ENCODE assay signal across 26 mouse cellular contexts in the genomic region with DNA sequence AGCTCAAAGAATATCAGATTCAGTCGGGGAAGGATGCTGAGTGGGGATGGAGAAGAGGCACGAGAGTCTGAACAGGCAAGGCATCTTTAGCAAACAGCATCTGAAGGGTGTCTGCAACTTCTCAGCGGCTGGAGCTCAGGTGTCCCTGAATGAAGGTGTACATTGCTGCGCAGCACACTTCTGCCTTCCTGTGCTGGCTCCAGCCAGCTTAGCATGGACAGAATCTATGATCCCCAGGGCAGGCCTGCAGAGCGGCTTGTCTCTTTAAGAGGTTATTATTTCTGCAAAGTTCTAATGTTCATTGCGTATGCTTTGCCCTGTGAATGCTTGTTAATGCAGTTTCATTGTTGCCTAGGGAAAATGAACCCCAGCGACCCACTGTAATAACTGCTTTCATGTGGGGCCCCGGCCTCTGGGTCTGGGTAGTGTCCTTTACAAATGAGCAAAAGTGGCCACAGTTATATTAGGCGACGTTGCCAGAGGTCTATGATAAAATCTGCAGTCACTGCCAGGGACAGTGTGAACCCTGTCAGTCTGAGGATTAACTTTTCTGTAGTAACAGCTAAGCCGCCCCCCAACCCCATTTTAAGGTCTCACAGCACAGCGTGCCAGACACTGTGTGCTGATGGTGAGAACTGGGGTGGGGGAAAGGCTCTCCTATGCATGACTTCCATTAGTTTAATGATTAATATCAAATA.
DNase-seq lines count a peak whose midpoint lies in the region; ATAC-seq and TF ChIP-seq lines count a peak whose summit lies in the region.
"Had no signal": no experiment of that assay in that cellular context is flagged by ENCODE, and none has a peak within 500 bp of the region (broad histone marks: within the 10 kb centered on the region; RNA-seq: fewer than 3 reads in every experiment).

No protein-coding gene starts in this region.

- in situ Hi-C loops in Patski (cut with MboI; ENCODE audit: low pct_unique_long_range_greater_than_20kb): no loop called here

- no peaks in the 10 kb centered on the region for H3K9me3 ChIP-seq in heart, embryonic 10.5 days
- no peaks in the 10 kb centered on the region for H3K9me3 ChIP-seq in heart, embryonic 11.5 days (replicated peaks; ENCODE audit: control insufficient read depth, low read length)
- H3K9me3 ChIP-seq in limb, embryonic 11.5 days (ENCODE audit: control insufficient read depth, low read length): no peaks in the 10 kb centered on the region
- H3K9me3 ChIP-seq in limb, embryonic 10.5 days (replicated peaks): no peaks in the 10 kb centered on the region
- H3K9me3 ChIP-seq: embryonic facial prominence, embryonic 15.5 days; forebrain, embryonic 12.5 days; hindbrain, embryonic 12.5 days; liver, embryonic 12.5 days; megakaryocyte, embryonic 14.5 days had no signal

- no peak for ATAC-seq in heart, embryonic 11.5 days (replicated peaks; ENCODE audit: insufficient number of reproducible peaks, low FRiP score, low TSS enrichment)
- peak; percentile 73; the same call in 1 of the 2 replicates for ATAC-seq in limb, embryonic 11.5 days (ENCODE audit: insufficient number of reproducible peaks, low FRiP score, low TSS enrichment, low read depth)
- ATAC-seq in Patski: peak; percentile 17
- ATAC-seq: hindbrain, postnatal 0 days; intestine, postnatal 0 days; liver, embryonic 12.5 days; liver, postnatal 0 days had no signal

- TF ChIP-seq CTCF in Patski (IDR thresholded peaks at IDR 0.05): no peak

- 64% methylated on average over 12 of the region's 12 CpGs for WGBS in heart, embryonic 10.5 days
- WGBS in heart, embryonic 11.5 days (ENCODE audit: insufficient replicate concordance): 67% methylated on average over 12 of the region's 12 CpGs
- WGBS in limb, embryonic 11.5 days: 58% methylated on average over 12 of the region's 12 CpGs
- WGBS in limb, embryonic 10.5 days: 81% methylated on average over 12 of the region's 12 CpGs

- CTCF ChIA-PET in Patski (lab: Charles Lee): interaction anchor here (1.1 to 1.6 kb wide), 2 partner anchors 72 to 77 kb away, joined by 3 to 4 read pairs; no protein-coding TSS in a partner anchor

- peak overlapping the region; percentile 16; the same call in 1 of the 2 replicates for H3K27ac ChIP-seq in heart, embryonic 10.5 days
- H3K27ac ChIP-seq in heart, embryonic 11.5 days (ENCODE audit: low read depth, low read length): no peak overlapping the region
- H3K27ac ChIP-seq in limb, embryonic 11.5 days (replicated peaks; ENCODE audit: low read depth, low read length): no peak overlapping the region
- no peak overlapping the region; the same call in 1 of the 2 replicates for H3K27ac ChIP-seq in limb, embryonic 10.5 days
- H3K27ac ChIP-seq: embryonic facial prominence, embryonic 15.5 days; forebrain, embryonic 12.5 days; hindbrain, embryonic 12.5 days; hindbrain, postnatal 0 days; liver, embryonic 12.5 days had no signal

- H3K9ac ChIP-seq in heart, embryonic 11.5 days (ENCODE audit: low read depth, low read length): no peak overlapping the region
- H3K9ac ChIP-seq in limb, embryonic 11.5 days (ENCODE audit: low read length): no peak overlapping the region
- H3K9ac ChIP-seq: embryonic facial prominence, embryonic 15.5 days; forebrain, embryonic 12.5 days; hindbrain, embryonic 12.5 days; liver, embryonic 12.5 days; liver, postnatal 0 days had no signal

- H3K4me2 ChIP-seq in heart, embryonic 11.5 days: no peak overlapping the region
- H3K4me2 ChIP-seq in limb, embryonic 11.5 days (ENCODE audit: low read depth, severe bottlenecking): no peak overlapping the region
- H3K4me2 ChIP-seq: embryonic facial prominence, embryonic 15.5 days; forebrain, embryonic 12.5 days; hindbrain, embryonic 12.5 days; liver, embryonic 12.5 days had no signal

- H3K4me1 ChIP-seq in heart, embryonic 10.5 days: peaks cover 16% of the 10 kb centered on the region
- no peaks in the 10 kb centered on the region for H3K4me1 ChIP-seq in heart, embryonic 11.5 days (ENCODE audit: control insufficient read depth, insufficient read depth, low read length)
- no peaks in the 10 kb centered on the region; the same call in 1 of the 2 replicates for H3K4me1 ChIP-seq in limb, embryonic 11.5 days (ENCODE audit: control insufficient read depth, insufficient read depth, low read length)
- H3K4me1 ChIP-seq in limb, embryonic 10.5 days: peaks cover 13% of the 10 kb centered on the region
- H3K4me1 ChIP-seq: embryonic facial prominence, embryonic 15.5 days; liver, embryonic 12.5 days had no signal

- POLR2A ChIA-PET in Patski (lab: Charles Lee): no interaction called here

- no peak overlapping the region for H3K4me3 ChIP-seq in heart, embryonic 10.5 days
- no peak overlapping the region for H3K4me3 ChIP-seq in heart, embryonic 11.5 days (ENCODE audit: low read depth, low read length)
- no peak overlapping the region for H3K4me3 ChIP-seq in limb, embryonic 11.5 days (ENCODE audit: low read depth, low read length)
- H3K4me3 ChIP-seq in limb, embryonic 10.5 days: no peak overlapping the region
- H3K4me3 ChIP-seq: embryonic facial prominence, embryonic 15.5 days; forebrain, embryonic 12.5 days; hindbrain, embryonic 12.5 days; liver, embryonic 12.5 days; megakaryocyte, embryonic 14.5 days had no signal

- no peak for DNase-seq in heart, embryonic 10.5 days (ENCODE audit: low spot score)
- DNase-seq in limb, embryonic 11.5 days (ENCODE audit: low spot score): no peak
- DNase-seq in limb, embryonic 10.5 days (ENCODE audit: low spot score): no peak
- DNase-seq in Patski (ENCODE audit: low read depth, low spot score): no peak
- DNase-seq in forelimb bud, embryonic 11.5 days (ENCODE audit: low read depth, low spot score): peak; percentile 34
- no peak for DNase-seq in adrenal gland, postnatal 25 days
- DNase-seq: adrenal gland, postnatal 36 days; cerebellum, adult 18-20 months; cerebellum, postnatal 10 days; gastrocnemius, postnatal 25 days; heart, adult 18-20 months; kidney, adult 9 months; kidney, postnatal 14 days; layer of hippocampus, adult 9-11 months; liver, postnatal 0 days; lung, postnatal 4 days; midbrain, embryonic 14.5 days; thymus, postnatal 4 days had no signal

- no peaks in the 10 kb centered on the region for H3K36me3 ChIP-seq in heart, embryonic 10.5 days
- no peaks in the 10 kb centered on the region for H3K36me3 ChIP-seq in heart, embryonic 11.5 days (ENCODE audit: control insufficient read depth, insufficient read depth, low read length)
- no peaks in the 10 kb centered on the region for H3K36me3 ChIP-seq in limb, embryonic 11.5 days (ENCODE audit: control insufficient read depth, insufficient read depth, low read length)
- no peaks in the 10 kb centered on the region for H3K36me3 ChIP-seq in limb, embryonic 10.5 days
- H3K36me3 ChIP-seq: embryonic facial prominence, embryonic 15.5 days; forebrain, embryonic 12.5 days; hindbrain, embryonic 12.5 days; liver, embryonic 12.5 days had no signal

- H3K27me3 ChIP-seq in heart, embryonic 10.5 days (ENCODE audit: insufficient read depth, poor library complexity, severe bottlenecking): no peaks in the 10 kb centered on the region
- no peaks in the 10 kb centered on the region for H3K27me3 ChIP-seq in heart, embryonic 11.5 days (ENCODE audit: control insufficient read depth, insufficient read depth, low read length)
- no peaks in the 10 kb centered on the region for H3K27me3 ChIP-seq in limb, embryonic 11.5 days (ENCODE audit: control insufficient read depth, insufficient read depth, low read length)
- no peaks in the 10 kb centered on the region for H3K27me3 ChIP-seq in limb, embryonic 10.5 days (ENCODE audit: low read depth, poor library complexity, severe bottlenecking)
- H3K27me3 ChIP-seq in Patski: no peaks in the 10 kb centered on the region
- H3K27me3 ChIP-seq: embryonic facial prominence, embryonic 15.5 days; forebrain, embryonic 12.5 days; hindbrain, embryonic 12.5 days; liver, embryonic 12.5 days; megakaryocyte, embryonic 14.5 days had no signal
